8 mouse cellular contexts compared by ENCODE assay signal in genomic region chr16:85802954-85803353, GRCm38 (mm10). TPM values are rescaled to one million over a fixed set of nuclear protein-coding genes. Genes with fewer than 3 reads are reported as not detected.
DNase-seq lines count a peak whose midpoint lies in the region; ATAC-seq and TF ChIP-seq lines count a peak whose summit lies in the region.

Gene Adamts1, minus strand, starts transcription at chr16:85803113.

- H3K9me3 ChIP-seq in forebrain, embryonic 10.5 days: no peaks in the 10 kb centered on the region
- H3K9me3 ChIP-seq in heart, embryonic 11.5 days (replicated peaks; ENCODE audit: control insufficient read depth, low read length): no peaks in the 10 kb centered on the region
- no peaks in the 10 kb centered on the region for H3K9me3 ChIP-seq in kidney, embryonic 15.5 days (replicated peaks)
- H3K9me3 ChIP-seq in limb, embryonic 14.5 days (ENCODE audit: control insufficient read depth, low read length): no peaks in the 10 kb centered on the region
- no peaks in the 10 kb centered on the region for H3K9me3 ChIP-seq in midbrain, postnatal 0 days (ENCODE audit: low read length)

- H3K9ac ChIP-seq in heart, embryonic 11.5 days (ENCODE audit: low read depth, low read length): peak within 1 kb of the TSS; percentile 98
- H3K9ac ChIP-seq in kidney, embryonic 15.5 days: peak within 1 kb of the TSS; percentile 91
- peak within 1 kb of the TSS; percentile 84 for H3K9ac ChIP-seq in limb, embryonic 14.5 days (ENCODE audit: low read depth, low read length, severe bottlenecking)
- H3K9ac ChIP-seq in midbrain, postnatal 0 days (replicated peaks; ENCODE audit: low read length, poor library complexity, severe bottlenecking): peak within 1 kb of the TSS; percentile 64

- H3K36me3 ChIP-seq in forebrain, embryonic 10.5 days (replicated peaks): peaks cover 23% of the 10 kb centered on the region
- peaks cover 5% of the 10 kb centered on the region for H3K36me3 ChIP-seq in heart, embryonic 11.5 days (ENCODE audit: control insufficient read depth, insufficient read depth, low read length)
- H3K36me3 ChIP-seq in kidney, embryonic 15.5 days: peaks cover 23% of the 10 kb centered on the region
- H3K36me3 ChIP-seq in limb, embryonic 14.5 days (ENCODE audit: control insufficient read depth, insufficient read depth, low read length): peaks cover 22% of the 10 kb centered on the region
- no peaks in the 10 kb centered on the region for H3K36me3 ChIP-seq in midbrain, postnatal 0 days (ENCODE audit: insufficient read depth, low read length)

- DNase-seq in thymus, postnatal 4 days: peak; percentile 13
- no peak for DNase-seq in thymus, postnatal 25 days
- peak; percentile 92 for DNase-seq in forebrain, embryonic 10.5 days (ENCODE audit: extremely low spot score, low spot score)
- DNase-seq in limb, embryonic 14.5 days (ENCODE audit: low spot score): peak; percentile 94
- DNase-seq in midbrain, postnatal 0 days (ENCODE audit: low spot score): peak; percentile 87
- peak; percentile 67 to 85 for DNase-seq in urinary bladder, adult 18-20 months (ENCODE audit: low spot score in 2 of 2)

- H3K4me1 ChIP-seq in forebrain, embryonic 10.5 days: peaks cover 46% of the 10 kb centered on the region
- peaks cover 7% of the 10 kb centered on the region for H3K4me1 ChIP-seq in heart, embryonic 11.5 days (ENCODE audit: control insufficient read depth, insufficient read depth, low read length)
- peaks cover 36% of the 10 kb centered on the region for H3K4me1 ChIP-seq in kidney, embryonic 15.5 days
- peaks cover 17% of the 10 kb centered on the region for H3K4me1 ChIP-seq in limb, embryonic 14.5 days (ENCODE audit: control insufficient read depth, insufficient read depth, low read length)
- 0 out of 2 replicates have a peak, but pooled peaks cover 5% of the 10 kb centered on the region for H3K4me1 ChIP-seq in midbrain, postnatal 0 days (ENCODE audit: insufficient read depth, low read length)

- TF ChIP-seq CTCF in midbrain, postnatal 0 days (IDR thresholded peaks at IDR 0.05): peak; percentile 38

- H3K4me3 ChIP-seq in forebrain, embryonic 10.5 days: peak within 1 kb of the TSS; percentile 80
- peak within 1 kb of the TSS; percentile 90 for H3K4me3 ChIP-seq in heart, embryonic 11.5 days (ENCODE audit: low read depth, low read length)
- H3K4me3 ChIP-seq in kidney, embryonic 15.5 days (replicated peaks): peak within 1 kb of the TSS; percentile 85
- H3K4me3 ChIP-seq in limb, embryonic 14.5 days (replicated peaks; ENCODE audit: low read length): peak within 1 kb of the TSS; percentile 83
- H3K4me3 ChIP-seq in midbrain, postnatal 0 days (ENCODE audit: low read depth, low read length): peak within 1 kb of the TSS; percentile 48

- peak; percentile 84 for ATAC-seq in heart, embryonic 11.5 days (replicated peaks; ENCODE audit: insufficient number of reproducible peaks, low FRiP score, low TSS enrichment)
- ATAC-seq in kidney, embryonic 15.5 days (replicated peaks; ENCODE audit: low FRiP score): peak; percentile 91
- peak; percentile 89 for ATAC-seq in limb, embryonic 14.5 days (ENCODE audit: low FRiP score, low read depth)
- ATAC-seq in midbrain, postnatal 0 days (ENCODE audit: low FRiP score): peak; percentile 74

- TF ChIP-seq POLR2A in limb, embryonic 14.5 days (IDR thresholded peaks at IDR 0.05; ENCODE audit: borderline replicate concordance, extremely low read depth, insufficient read depth, insufficient read length): peak; percentile 100

- WGBS in forebrain, embryonic 10.5 days: 0% methylated on average over 26 of the region's 26 CpGs
- WGBS in heart, embryonic 11.5 days (ENCODE audit: insufficient replicate concordance): under 1% methylated on average over 26 of the region's 26 CpGs
- WGBS in kidney, embryonic 15.5 days: 1% methylated on average over 26 of the region's 26 CpGs
- 1% methylated on average over 26 of the region's 26 CpGs for WGBS in limb, embryonic 14.5 days
- under 1% methylated on average over 25 of the region's 26 CpGs for WGBS in midbrain, postnatal 0 days

- H3K4me2 ChIP-seq in heart, embryonic 11.5 days: peak within 1 kb of the TSS; percentile 79
- H3K4me2 ChIP-seq in kidney, embryonic 15.5 days: peak within 1 kb of the TSS; percentile 90
- H3K4me2 ChIP-seq in limb, embryonic 14.5 days (replicated peaks; ENCODE audit: low read depth, low read length, severe bottlenecking): peak within 1 kb of the TSS; percentile 84
- peak within 1 kb of the TSS; percentile 100 for H3K4me2 ChIP-seq in midbrain, postnatal 0 days (ENCODE audit: low read depth, low read length, poor library complexity, severe bottlenecking)

- no peaks in the 10 kb centered on the region for H3K27me3 ChIP-seq in forebrain, embryonic 10.5 days (ENCODE audit: poor library complexity, severe bottlenecking)
- no peaks in the 10 kb centered on the region for H3K27me3 ChIP-seq in heart, embryonic 11.5 days (ENCODE audit: control insufficient read depth, insufficient read depth, low read length)
- no peaks in the 10 kb centered on the region for H3K27me3 ChIP-seq in kidney, embryonic 15.5 days
- H3K27me3 ChIP-seq in limb, embryonic 14.5 days (ENCODE audit: control insufficient read depth, insufficient read depth, low read length): no peaks in the 10 kb centered on the region
- no peaks in the 10 kb centered on the region for H3K27me3 ChIP-seq in midbrain, postnatal 0 days (ENCODE audit: insufficient read depth, low read length)

- H3K27ac ChIP-seq in forebrain, embryonic 10.5 days: peak within 1 kb of the TSS; percentile 91
- peak within 1 kb of the TSS; percentile 98 for H3K27ac ChIP-seq in heart, embryonic 11.5 days (ENCODE audit: low read depth, low read length)
- peak within 1 kb of the TSS; percentile 98 for H3K27ac ChIP-seq in kidney, embryonic 15.5 days
- H3K27ac ChIP-seq in limb, embryonic 14.5 days (replicated peaks; ENCODE audit: low read depth, low read length): peak within 1 kb of the TSS; percentile 79
- H3K27ac ChIP-seq in midbrain, postnatal 0 days (ENCODE audit: low read depth, low read length): peak within 1 kb of the TSS; percentile 21; the same call in 1 of the 2 replicates

RNA-seq across cellular contexts. Expression of gene Adamts1, which starts in this region (rescaled TPM):
- polyA plus RNA-seq in forebrain, embryonic 10.5 days (2016; fragmentation: Nextera tagmentation; extraction: Ambion mirVana): 15.7 and 15.9 TPM in 2 replicates
- 46.6 and 66.1 TPM in 2 replicates for polyA plus RNA-seq in heart, embryonic 11.5 days (2014; fragmentation: Nextera tagmentation; extraction: Ambion mirVana)
- 88.9 and 95.8 TPM in 2 replicates for polyA plus RNA-seq in kidney, embryonic 15.5 days (2015; fragmentation: Nextera tagmentation; extraction: Ambion mirVana)
- 43.1 and 60.4 TPM in 2 replicates for polyA plus RNA-seq in limb, embryonic 14.5 days (2012; rRNA removed)
- 43.0 and 49.9 TPM in 2 replicates for polyA plus RNA-seq in limb, embryonic 14.5 days (2014; fragmentation: Nextera tagmentation; extraction: Ambion mirVana)
- total RNA-seq in midbrain, postnatal 0 days (2014; rRNA removed): 11.6 and 11.9 TPM in 2 replicates
- 2.8 TPM in 2 replicates for polyA plus RNA-seq in midbrain, postnatal 0 days (2015; fragmentation: Nextera tagmentation; extraction: Ambion mirVana)

Comparison
In these comparisons a context has a peak if more than half of its experiments do, and no peak if none do; other contexts are left out.
1. H3K27ac ChIP-seq: peak in every context shown above with its lines; median percentile 98 in heart, embryonic 11.5 days; 98 in kidney, embryonic 15.5 days; 91 in forebrain, embryonic 10.5 days; 79 in limb, embryonic 14.5 days; 21 in midbrain, postnatal 0 days.